8 mouse cellular contexts compared by ENCODE assay signal in genomic region chr5:92434070-92434469, GRCm38 (mm10). TPM values are rescaled to one million over a fixed set of nuclear protein-coding genes. Genes with fewer than 3 reads are reported as not detected.
DNase-seq lines count a peak whose midpoint lies in the region; ATAC-seq and TF ChIP-seq lines count a peak whose summit lies in the region.

No protein-coding gene starts in this region.

- DNase-seq in cerebellum, adult 8-10 months: peak; percentile 14
- DNase-seq in spleen, adult 2 months (ENCODE audit: low read depth in 1 of 2, low spot score in 2 of 2): no peak
- no peak for DNase-seq in spleen, adult 12 weeks (ENCODE audit: low spot score)
- no peak for DNase-seq in adrenal gland, adult 18-20 months (ENCODE audit: low spot score in 2 of 2)
- no peak for DNase-seq in urinary bladder, postnatal 36 days (ENCODE audit: low spot score in 2 of 2)

- H3K36me3 ChIP-seq in spleen, adult 2 months (ENCODE audit: control insufficient read depth, insufficient read depth, low read length): peaks cover 2% of the 10 kb centered on the region; the same call in 1 of the 2 replicates
- no peaks in the 10 kb centered on the region for H3K36me3 ChIP-seq in intestine, embryonic 16.5 days (ENCODE audit: control insufficient read depth, insufficient read depth, low read length)
- peaks cover 5% of the 10 kb centered on the region for H3K36me3 ChIP-seq in small intestine, adult 2 months (ENCODE audit: control insufficient read depth, insufficient read depth, low read length)

- no peak for ATAC-seq in cerebellum, adult (ENCODE audit: insufficient number of reproducible peaks, low FRiP score, low TSS enrichment)
- ATAC-seq in intestine, embryonic 16.5 days: no peak

- WGBS in spleen, adult 2 months: 1% methylated on average over 12 of the region's 12 CpGs
- WGBS in intestine, embryonic 16.5 days: under 1% methylated on average over 12 of the region's 12 CpGs
- under 1% methylated on average over 12 of the region's 12 CpGs for WGBS in small intestine, adult 2 months

- no peak for TF ChIP-seq POLR2A in spleen, adult 2 months (IDR thresholded peaks at IDR 0.05; ENCODE audit: low read depth, low read length)
- TF ChIP-seq POLR2A in small intestine, adult 2 months (IDR thresholded peaks at IDR 0.05; ENCODE audit: low read depth, low read length): no peak

- no peaks in the 10 kb centered on the region for H3K27me3 ChIP-seq in spleen, adult 2 months (ENCODE audit: control insufficient read depth, insufficient read depth, low read length)
- no peaks in the 10 kb centered on the region for H3K27me3 ChIP-seq in intestine, embryonic 16.5 days (replicated peaks; ENCODE audit: control insufficient read depth, insufficient read depth, low read length)
- H3K27me3 ChIP-seq in small intestine, adult 2 months (ENCODE audit: control insufficient read depth, insufficient read depth, low read length): no peaks in the 10 kb centered on the region

- no peak for TF ChIP-seq CTCF in spleen, adult 2 months (IDR thresholded peaks at IDR 0.05; ENCODE audit: extremely low read depth, insufficient read depth, insufficient read length, insufficient replicate concordance)
- TF ChIP-seq CTCF in small intestine, adult 2 months (IDR thresholded peaks at IDR 0.05; ENCODE audit: extremely low read depth, insufficient read length, insufficient replicate concordance, low read depth, low read length): no peak

- H3K9me3 ChIP-seq in intestine, embryonic 16.5 days (ENCODE audit: control insufficient read depth, low read length): no peaks in the 10 kb centered on the region

- no peak overlapping the region for H3K27ac ChIP-seq in spleen, adult 2 months (ENCODE audit: insufficient read depth, low read length)
- peak overlapping the region; percentile 91; the same call in 1 of the 2 replicates for H3K27ac ChIP-seq in intestine, embryonic 16.5 days (ENCODE audit: low read length)
- 0 out of 2 replicates have a peak overlapping the region, but pooled peaks have one; percentile 7 for H3K27ac ChIP-seq in small intestine, adult 2 months (ENCODE audit: insufficient read depth, low read depth, low read length)

- peak overlapping the region; percentile 75; the same call in 1 of the 2 replicates for H3K4me3 ChIP-seq in spleen, adult 2 months (ENCODE audit: extremely low read depth, insufficient read depth, insufficient read length)
- H3K4me3 ChIP-seq in intestine, embryonic 16.5 days (ENCODE audit: low read length): peak overlapping the region; percentile 96
- H3K4me3 ChIP-seq in small intestine, adult 2 months (ENCODE audit: low read depth, low read length): peak overlapping the region; percentile 100

- H3K4me1 ChIP-seq in spleen, adult 2 months (ENCODE audit: control insufficient read depth, insufficient read depth, insufficient read length): no peaks in the 10 kb centered on the region; the same call in 1 of the 2 replicates
- peaks cover 4% of the 10 kb centered on the region; the same call in 1 of the 2 replicates for H3K4me1 ChIP-seq in intestine, embryonic 16.5 days (ENCODE audit: control insufficient read depth, insufficient read depth, low read length)
- H3K4me1 ChIP-seq in small intestine, adult 2 months (ENCODE audit: control insufficient read depth, insufficient read depth, insufficient read length, low read length): no peaks in the 10 kb centered on the region; the same call in 1 of the 2 replicates

- peak overlapping the region; percentile 98 for H3K9ac ChIP-seq in intestine, embryonic 16.5 days (ENCODE audit: low read depth, low read length)

- peak overlapping the region; percentile 49 for H3K4me2 ChIP-seq in intestine, embryonic 16.5 days (ENCODE audit: low read depth, low read length)

RNA-seq across cellular contexts. Expression of gene Nup54, which starts 0.9 kb away (rescaled TPM):
- 12.2 and 12.4 TPM in 2 replicates for polyA plus RNA-seq in spleen, adult 2 months (2012; rRNA removed)
- polyA plus RNA-seq in intestine, embryonic 16.5 days (2015; fragmentation: Nextera tagmentation; extraction: Ambion mirVana): 39.1 and 53.0 TPM in 2 replicates
- 6.7 and 6.9 TPM in 2 replicates for polyA plus RNA-seq in small intestine, adult 2 months (2012; rRNA removed)
- total RNA-seq in adrenal gland, adult 18-20 months (2021): 10 to 100 TPM; 28.6 to 33.6 TPM
